Mouse (Mus musculus) stomach, postnatal 0 days (tissue): ENCODE data around the gene Ccdc149. TPM values are rescaled to one million over a fixed set of nuclear protein-coding genes. Genes with fewer than 3 reads are reported as not detected.

Experiments used
- ATAC-seq: fragments of 200-750 bp; cut with Nextera tagmentation; 2 replicates; pipeline ENCODE4 v1.8.0; 2017; ENCODE audit not compliant: low FRiP score, low TSS enrichment
- DNase-seq: peaks from one replicate; pipeline ENCODE4 v3.0.0-alpha.2; 2016; ENCODE audit warnings: low spot score
- H3K27ac ChIP-seq: fragments of 300-500 bp; sonication (generic); replicated peaks from 2 replicates; pipeline ENCODE4 v1.5.1; 2014; ENCODE audit warnings: mild to moderate bottlenecking, control low read depth
- H3K27me3 ChIP-seq: fragments of 300-500 bp; sonication (generic); 2 replicates; pipeline ENCODE4 v1.6.1; 2014; ENCODE audit warnings: low read length; ENCODE audit not compliant: control insufficient read depth, insufficient read depth
- H3K36me3 ChIP-seq: fragments of 300-500 bp; sonication (generic); 2 replicates; pipeline ENCODE4 v1.6.1; 2014; ENCODE audit warnings: low read length, mixed read lengths; ENCODE audit not compliant: control insufficient read depth, insufficient read depth
- H3K4me1 ChIP-seq: fragments of 300-500 bp; sonication (generic); replicated peaks from 2 replicates; pipeline ENCODE4 v1.6.1; 2014; ENCODE audit warnings: antibody characterized with exemption; ENCODE audit not compliant: control insufficient read depth, insufficient read depth
- H3K4me2 ChIP-seq: fragments of 300-500 bp; sonication (generic); replicated peaks from 2 replicates; pipeline ENCODE4 v1.6.1; 2014; ENCODE audit warnings: low read depth, mild to moderate bottlenecking, control low read depth, moderate library complexity
- H3K4me3 ChIP-seq: fragments of 300-500 bp; sonication (generic); 2 replicates; pipeline ENCODE4 v1.5.1; 2014; ENCODE audit warnings: low read depth, low read length, control low read depth
- H3K9ac ChIP-seq: fragments of 300-500 bp; sonication (generic); 2 replicates; pipeline ENCODE4 v1.6.1; 2014; ENCODE audit warnings: mild to moderate bottlenecking, low read length, control low read depth, mixed read lengths
- H3K9me3 ChIP-seq: fragments of 300-500 bp; sonication (generic); 2 replicates; pipeline ENCODE4 v1.6.1; 2016; ENCODE audit warnings: low read length; ENCODE audit not compliant: control insufficient read depth
- CTCF ChIP-seq: IDR thresholded peaks from 2 replicates; pipeline ENCODE4 v1.5.1; 2016; ENCODE audit warnings: antibody characterized with exemption, low read depth, mild to moderate bottlenecking, moderate library complexity
- EP300 ChIP-seq: optimal IDR thresholded peaks from 2 replicates; pipeline ENCODE3; 2016; ENCODE audit warnings: antibody characterized with exemption
- WGBS: fragments of 180-500 bp; shearing (Covaris S2); extraction: QIAGEN DNeasy Blood & Tissue Kit; methylation state at CpG from one replicate; pipeline ENCODE4 v1.1.7; 2014; 5-methylcytosine and 5-hydroxymethylcytosine counted together
- polyA plus RNA-seq: library from polyadenylated mRNA; unstranded; fragments of >200 nt; fragmentation: Nextera tagmentation; extraction: Ambion mirVana; gene quantifications from 2 replicates; pipeline ENCODE4 v1.2.1, GENCODE M21; 2015

Gene Ccdc149
- 3.4 and 3.7 TPM in 2 replicates for polyA plus RNA-seq

GRCm38 (mm10) chr5:52470991-52471801 lies at the start of gene Ccdc149:
Ccdc149 (minus strand) TSS chr5:52471521.
- Histone ChIP-seq H3K27me3 (no peaks in the 10 kb centered on the region), H3K9me3 (no peaks in the 10 kb centered on the region), H3K4me2 (peak within 1 kb of the TSS; percentile 94), H3K4me3 (peak within 1 kb of the TSS; percentile 70), H3K36me3 (no peaks in the 10 kb centered on the region), H3K9ac (peak within 1 kb of the TSS; percentile 80), H3K4me1 (no peaks in the 10 kb centered on the region), H3K27ac (peak within 1 kb of the TSS; percentile 85)
- DNase-seq, result peak; percentile 89
- under 1% methylated on average over 53 of the region's 65 CpGs for WGBS
- no peak for TF ChIP-seq CTCF
- TF ChIP-seq EP300, result no peak
- peak; percentile 97 for ATAC-seq

GRCm38 (mm10) chr5:52519921-52520320 lies 48.6 kb upstream of the Ccdc149 start:
- TF ChIP-seq CTCF (no peak), EP300 (no peak)
- ATAC-seq (no peak), DNase-seq (no peak)
- Histone ChIP-seq H3K27ac (no peak overlapping the region), H3K9ac (no peak overlapping the region), H3K36me3 (no peaks in the 10 kb centered on the region), H3K4me3 (no peak overlapping the region), H3K9me3 (no peaks in the 10 kb centered on the region), H3K27me3 (no peaks in the 10 kb centered on the region), H3K4me1 (no peaks in the 10 kb centered on the region), H3K4me2 (no peak overlapping the region)
- WGBS, result 86% methylated on average over 2 of the region's 2 CpGs

GRCm38 (mm10) chr5:52516072-52516476 lies 44.8 kb upstream of the Ccdc149 start:
- 34% methylated on average over 21 of the region's 21 CpGs for WGBS
- no peak overlapping the region for H3K9ac ChIP-seq
- H3K4me1 ChIP-seq, result no peaks in the 10 kb centered on the region
- H3K4me3 ChIP-seq, result peak overlapping the region; percentile 13; the same call in 1 of the 2 replicates
- H3K27me3 ChIP-seq, result no peaks in the 10 kb centered on the region
- DNase-seq (no peak), ATAC-seq (no peak; the same call in 1 of the 2 replicates)
- no peaks in the 10 kb centered on the region for H3K9me3 ChIP-seq
- H3K36me3 ChIP-seq, result no peaks in the 10 kb centered on the region
- TF ChIP-seq CTCF (no peak), EP300 (no peak)
- H3K27ac ChIP-seq, result no peak overlapping the region
- H3K4me2 ChIP-seq, result peak overlapping the region; percentile 46

- DNase-seq (peak; percentile 66), ATAC-seq (no peak)
- H3K27ac ChIP-seq, result no peak overlapping the region
Measured at GRCm38 (mm10) chr5:52515246-52516021, 44.1 kb upstream of the Ccdc149 start.

GRCm38 (mm10) chr5:52511089-52511488 lies 39.8 kb upstream of the Ccdc149 start:
- DNase-seq (no peak), ATAC-seq (no peak)
- Histone ChIP-seq H3K36me3 (no peaks in the 10 kb centered on the region), H3K4me3 (no peak overlapping the region), H3K4me2 (no peak overlapping the region), H3K27me3 (no peaks in the 10 kb centered on the region), H3K9me3 (no peaks in the 10 kb centered on the region), H3K4me1 (no peaks in the 10 kb centered on the region), H3K9ac (no peak overlapping the region), H3K27ac (no peak overlapping the region)
- TF ChIP-seq CTCF (no peak), EP300 (no peak)
- 50% methylated on average over 3 of the region's 3 CpGs for WGBS

More at GRCm38 (mm10) chr5:52515246-52516021, 44.1 kb upstream of the Ccdc149 start:
- Histone ChIP-seq H3K9ac (no peak overlapping the region), H3K27me3 (no peaks in the 10 kb centered on the region), H3K4me3 (peak overlapping the region; percentile 13; the same call in 1 of the 2 replicates), H3K4me2 (peak overlapping the region; percentile 46), H3K4me1 (no peaks in the 10 kb centered on the region), H3K36me3 (no peaks in the 10 kb centered on the region), H3K9me3 (no peaks in the 10 kb centered on the region)
- no peak for TF ChIP-seq EP300
- TF ChIP-seq CTCF, result peak; percentile 85
- 33% methylated on average over 22 of the region's 22 CpGs for WGBS
